Mouse (Mus musculus) MEL (cell line): Measurements from ENCODE around the gene Clns1a. TPM values are rescaled to one million over a fixed set of nuclear protein-coding genes. Genes with fewer than 3 reads are reported as not detected.

Experiments
- polyA plus RNA-seq, 2 experiments: library from polyadenylated mRNA; stranded (reverse) in 1 of 2; unstranded in 1 of 2; fragments of >175 nt in 1 of 2; fragments of >200 nt in 1 of 2; gene quantifications; 2 replicates each; pipeline versions ENCODE4 v1.2.1 to v1.2.4; 2012; ENCODE audit warnings: low replicate concordance in 2 of 2, low read depth in 1 of 2; ENCODE audit not compliant: insufficient read length in 2 of 2, insufficient read depth in 1 of 2, missing spikeins in 1 of 2
- total RNA-seq: library from RNA; depleted of rRNA; stranded (reverse); fragments of 300-350 nt; gene quantifications from 2 replicates; pipeline ENCODE4 v1.2.3, GENCODE M21; 2012; rRNA removed

Clns1a gene
- total and polyA plus RNA-seq, 3 experiments: 119 to 140 (median 130) TPM

Other genes starting within 250 kb of the Clns1a start
- 0.56 and 0.58 TPM in 2 replicates for gene Kctd14, start 245.3 kb upstream of the Clns1a start, total RNA-seq
- under 1 TPM in 1 of 2 experiments, not detected in 1; 0.77 TPM for gene Kctd14, start 245.3 kb upstream of the Clns1a start, polyA plus RNA-seq
- gene Ints4, start 215.7 kb upstream of the Clns1a start, total RNA-seq: 52.9 and 53.7 TPM in 2 replicates
- 10 to 100 TPM in 1 of 2 experiments, not detected in 1; 73.9 TPM for gene Ints4, start 215.7 kb upstream of the Clns1a start, polyA plus RNA-seq
- gene Aamdc, start 117.1 kb upstream of the Clns1a start, total RNA-seq: 12.4 and 20.2 TPM in 2 replicates
- gene Aamdc, start 117.1 kb upstream of the Clns1a start, polyA plus RNA-seq: 10 to 100 TPM in 1 of 2 experiments, not detected in 1; 16.6 TPM
- gene Rsf1, start 116.7 kb upstream of the Clns1a start, total RNA-seq: 11.4 and 12.7 TPM in 2 replicates
- 10 to 100 TPM in 1 of 2 experiments, not detected in 1; 17.4 TPM for gene Rsf1, start 116.7 kb upstream of the Clns1a start, polyA plus RNA-seq
- 0.65 and 0.89 TPM in 2 replicates for gene Aqp11, start 41.7 kb downstream of the Clns1a start, total RNA-seq
- gene Aqp11, start 41.7 kb downstream of the Clns1a start, polyA plus RNA-seq: 1 to 10 TPM in 1 of 2 experiments, not detected in 1; 3.9 TPM
- gene Pak1, start 91.9 kb downstream of the Clns1a start, total RNA-seq: 2.5 and 2.8 TPM in 2 replicates
- gene Pak1, start 91.9 kb downstream of the Clns1a start, polyA plus RNA-seq: 1 to 10 TPM in 1 of 2 experiments, not detected in 1; 6.7 TPM
- gene Gdpd4, start 223.3 kb downstream of the Clns1a start, total RNA-seq: not detected in 2 replicates
- not detected for gene Gdpd4, start 223.3 kb downstream of the Clns1a start, polyA plus RNA-seq